Mouse (Mus musculus) cerebellum, adult 8-10 months (tissue): Measurements from ENCODE around the gene Aurkb.

Experiments used
- DNase-seq: peaks from one replicate; pipeline ENCODE4 v3.0.0; 2022

The Aurkb gene

DNA sequence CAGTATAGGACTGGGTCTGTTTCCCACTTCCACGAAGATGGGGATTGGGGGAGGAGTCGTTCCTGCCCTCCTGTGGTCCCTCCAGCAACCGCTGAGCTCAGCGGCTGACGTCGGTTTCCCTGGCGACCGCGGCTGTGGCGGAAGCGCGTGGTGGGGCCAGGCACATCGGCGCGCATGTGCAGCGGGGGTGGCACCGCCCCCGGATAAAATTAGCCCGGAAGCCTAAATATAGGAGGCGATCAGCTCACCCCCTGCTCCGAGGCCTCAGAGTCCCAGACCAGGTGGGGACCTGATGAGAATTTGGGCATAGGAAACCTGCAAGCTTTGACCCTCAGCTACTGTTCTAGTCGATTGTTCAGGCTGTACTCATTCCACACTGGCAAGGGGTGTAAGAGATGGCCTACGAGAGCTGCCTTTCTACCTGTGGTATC, 54.5 kb downstream of the Aurkb start:
- DNase-seq: peak; percentile 88

DNA sequence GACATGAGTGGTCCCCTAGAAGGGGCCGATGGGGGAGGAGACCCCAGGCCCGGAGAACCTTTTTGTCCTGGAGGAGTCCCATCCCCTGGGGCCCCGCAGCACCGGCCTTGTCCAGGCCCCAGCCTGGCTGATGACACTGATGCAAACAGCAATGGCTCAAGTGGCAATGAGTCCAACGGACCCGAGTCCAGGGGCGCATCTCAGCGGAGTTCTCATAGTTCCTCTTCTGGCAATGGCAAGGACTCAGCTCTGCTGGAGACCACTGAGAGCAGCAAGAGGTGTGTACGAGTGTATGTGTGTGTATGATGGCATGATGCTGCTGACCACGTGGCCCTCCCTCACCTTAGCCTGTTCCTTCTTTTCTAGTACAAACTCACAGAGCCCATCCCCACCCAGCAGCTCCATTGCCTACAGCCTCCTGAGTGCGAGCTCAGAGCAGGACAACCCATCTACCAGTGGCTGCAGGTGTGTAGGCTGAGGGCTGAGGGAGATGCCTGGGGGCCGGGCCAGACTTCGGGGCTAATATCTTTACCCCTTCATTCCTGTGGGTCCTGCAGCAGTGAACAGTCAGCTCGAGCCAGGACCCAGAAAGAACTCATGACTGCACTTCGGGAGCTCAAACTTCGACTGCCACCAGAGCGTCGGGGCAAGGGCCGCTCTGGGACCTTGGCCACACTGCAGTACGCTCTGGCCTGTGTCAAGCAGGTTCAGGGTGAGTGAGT, 55.4 kb downstream of the Aurkb start:
- DNase-seq: peak; percentile 50
